8 mouse cellular contexts compared by ENCODE assay signal in genomic region chr11:109269662-109270341, GRCm38 (mm10). TPM values are rescaled to one million over a fixed set of nuclear protein-coding genes. Genes with fewer than 3 reads are reported as not detected.
DNase-seq lines count a peak whose midpoint lies in the region; ATAC-seq and TF ChIP-seq lines count a peak whose summit lies in the region.

No protein-coding gene starts in this region.

- H3K4me3 ChIP-seq in layer of hippocampus, adult 2 months, result no peak overlapping the region
- no peak overlapping the region for H3K4me3 ChIP-seq in embryonic facial prominence, embryonic 10.5 days
- peak overlapping the region; percentile 2; the same call in 1 of the 2 replicates for H3K4me3 ChIP-seq in limb, embryonic 13.5 days

- H3K36me3 ChIP-seq in embryonic facial prominence, embryonic 10.5 days (replicated peaks), result no peaks in the 10 kb centered on the region
- H3K36me3 ChIP-seq in limb, embryonic 13.5 days, result no peaks in the 10 kb centered on the region

- H3K27me3 ChIP-seq in embryonic facial prominence, embryonic 10.5 days (replicated peaks; ENCODE audit: low read depth, poor library complexity, severe bottlenecking), result no peaks in the 10 kb centered on the region
- no peaks in the 10 kb centered on the region for H3K27me3 ChIP-seq in limb, embryonic 13.5 days

- WGBS in embryonic facial prominence, embryonic 10.5 days, result 74% methylated on average over 16 of the region's 16 CpGs
- WGBS in limb, embryonic 13.5 days, result 7% methylated on average over 16 of the region's 16 CpGs

- ATAC-seq in limb, embryonic 13.5 days (ENCODE audit: low FRiP score, low read depth), result peak; percentile 92
- ATAC-seq in monocyte, adult 5-6 weeks (replicated peaks; ENCODE audit: insufficient number of reproducible peaks, low FRiP score, low TSS enrichment, poor library complexity, severe bottlenecking), result peak; percentile 36

- peak overlapping the region; percentile 5; the same call in 1 of the 2 replicates for H3K27ac ChIP-seq in layer of hippocampus, adult 2 months
- no peak overlapping the region; the same call in 1 of the 2 replicates for H3K27ac ChIP-seq in embryonic facial prominence, embryonic 10.5 days (replicated peaks)
- peak overlapping the region; percentile 76 for H3K27ac ChIP-seq in limb, embryonic 13.5 days

- TF ChIP-seq CTCF in layer of hippocampus, adult 2 months (conservative IDR thresholded peaks at IDR 0.05), result no peak

- peaks cover 18% of the 10 kb centered on the region for H3K4me1 ChIP-seq in embryonic facial prominence, embryonic 10.5 days
- H3K4me1 ChIP-seq in limb, embryonic 13.5 days, result peaks cover 28% of the 10 kb centered on the region

- no peak for DNase-seq in layer of hippocampus, adult 2 months (ENCODE audit: low spot score in 2 of 2)
- no peak for DNase-seq in layer of hippocampus, postnatal 14 days (ENCODE audit: low spot score in 2 of 2)
- DNase-seq in embryonic facial prominence, embryonic 10.5 days (ENCODE audit: low spot score), result peak; percentile 21
- no peak for DNase-seq in adrenal gland, adult 8-10 months
- DNase-seq in layer of hippocampus, adult 18-20 months (ENCODE audit: low spot score in 2 of 2), result no peak
- DNase-seq in layer of hippocampus, adult 8-10 months (ENCODE audit: low spot score in 2 of 2), result no peak

- peak overlapping the region; percentile 53 for H3K4me2 ChIP-seq in limb, embryonic 13.5 days (replicated peaks)

- H3K9me3 ChIP-seq in embryonic facial prominence, embryonic 10.5 days, result no peaks in the 10 kb centered on the region
- no peaks in the 10 kb centered on the region for H3K9me3 ChIP-seq in limb, embryonic 13.5 days

- H3K9ac ChIP-seq in limb, embryonic 13.5 days, result no peak overlapping the region

RNA-seq across cellular contexts. Expression of gene Rgs9, which starts 28.1 kb away (rescaled TPM):
- 10 to 100 TPM; 15.1 to 16.2 TPM for total RNA-seq in layer of hippocampus, adult 2 months (2021)
- total RNA-seq in layer of hippocampus, postnatal 14 days (2021), result 10 to 100 TPM; 13.9 to 14.6 TPM
- polyA plus RNA-seq in embryonic facial prominence, embryonic 10.5 days (2016; fragmentation: Nextera tagmentation; extraction: Ambion mirVana), result 1.8 TPM in 2 replicates
- 4.9 TPM in 2 replicates for polyA plus RNA-seq in limb, embryonic 13.5 days (2015; fragmentation: Nextera tagmentation; extraction: Ambion mirVana)
- total RNA-seq in monocyte, adult 5-6 weeks (2017), result 0.19 to 0.78 TPM in 2 of 3 replicates, not detected in the other
- total RNA-seq in adrenal gland, adult 8-10 months (2022), result 1 to 10 TPM; 4.9 to 9.8 (median 7.4) TPM
- 10 to 100 TPM; 12.3 to 14.1 TPM for total RNA-seq in layer of hippocampus, adult 18-20 months (2021)
- 10 to 100 TPM; 12.2 to 16.5 (median 14.7) TPM for total RNA-seq in layer of hippocampus, adult 8-10 months (2022)
